Mouse (Mus musculus) stomach, embryonic 16.5 days (tissue): ENCODE measurements around the gene Sit1. TPM values are rescaled to one million over a fixed set of nuclear protein-coding genes. Genes with fewer than 3 reads are reported as not detected.
"Not testable (repeated sequence)": the region's sequence is repeated elsewhere in the genome, so short reads cannot be mapped to it uniquely, and the experiment has no call there.

Source experiments
- ATAC-seq: fragments of 200-750 bp; cut with Nextera tagmentation; 2 replicates; pipeline ENCODE4 v1.8.0; 2017; ENCODE audit warnings: moderate number of reproducible peaks, moderate TSS enrichment; ENCODE audit not compliant: insufficient read depth, low FRiP score
- H3K27ac ChIP-seq: fragments of 300-500 bp; sonication (generic); 2 replicates; pipeline ENCODE4 v1.5.1; 2014; ENCODE audit warnings: low read length
- H3K27me3 ChIP-seq: fragments of 300-500 bp; sonication (generic); 2 replicates; pipeline ENCODE4 v1.6.1; 2014; ENCODE audit warnings: low read length, control low read depth, mixed read lengths; ENCODE audit not compliant: control insufficient read depth, insufficient read depth
- H3K36me3 ChIP-seq: fragments of 300-500 bp; sonication (generic); 2 replicates; pipeline ENCODE4 v1.6.1; 2014; ENCODE audit warnings: low read length; ENCODE audit not compliant: control insufficient read depth, insufficient read depth
- H3K4me1 ChIP-seq: fragments of 300-500 bp; sonication (generic); 2 replicates; pipeline ENCODE4 v1.6.1; 2014; ENCODE audit warnings: low read length, control low read depth, mixed read lengths; ENCODE audit not compliant: control insufficient read depth, insufficient read depth
- H3K4me2 ChIP-seq: fragments of 300-500 bp; sonication (generic); 2 replicates; pipeline ENCODE4 v1.6.1; 2014; ENCODE audit warnings: low read depth, low read length, mixed read lengths
- H3K4me3 ChIP-seq: fragments of 300-500 bp; sonication (generic); replicated peaks from 2 replicates; pipeline ENCODE4 v1.5.1; 2014; ENCODE audit warnings: mild to moderate bottlenecking, low read length
- H3K9ac ChIP-seq: fragments of 300-500 bp; sonication (generic); 2 replicates; pipeline ENCODE4 v1.6.1; 2014; ENCODE audit warnings: low read length
- H3K9me3 ChIP-seq: fragments of 300-500 bp; sonication (generic); replicated peaks from 2 replicates; pipeline ENCODE4 v1.6.1; 2016; ENCODE audit warnings: low read length, control low read depth; ENCODE audit not compliant: control insufficient read depth
- WGBS: fragments of 180-500 bp; shearing (Covaris S2); extraction: QIAGEN DNeasy Blood & Tissue Kit; methylation state at CpG from one replicate; pipeline ENCODE4 v1.1.7; 2014; 5-methylcytosine and 5-hydroxymethylcytosine counted together
- polyA plus RNA-seq: library from polyadenylated mRNA; unstranded; fragments of >200 nt; fragmentation: Nextera tagmentation; extraction: Ambion mirVana; gene quantifications from 2 replicates; pipeline ENCODE4 v1.2.1, GENCODE M21; 2015

Sit1 gene
- polyA plus RNA-seq, 1 experiment from 2014 or later, result not detected

GRCm38 (mm10) chr4:43493186-43493845 is 9.8 kb upstream of the Sit1 start:
- H3K9ac ChIP-seq, result peak overlapping the region; percentile 77
- peak overlapping the region; percentile 64 for H3K4me2 ChIP-seq
- WGBS, result under 1% methylated on average over 47 of the region's 47 CpGs
- H3K27ac ChIP-seq, result peak overlapping the region; percentile 89
- H3K4me3 ChIP-seq, result peak overlapping the region; percentile 57
- H3K4me1 ChIP-seq, result peaks cover 14% of the 10 kb centered on the region
- 0 out of 2 replicates have a peak, but pooled peaks cover 4% of the 10 kb centered on the region for H3K36me3 ChIP-seq
- peak; percentile 89 for ATAC-seq
- H3K9me3 ChIP-seq, result no peaks in the 10 kb centered on the region
- no peaks in the 10 kb centered on the region for H3K27me3 ChIP-seq

DNA sequence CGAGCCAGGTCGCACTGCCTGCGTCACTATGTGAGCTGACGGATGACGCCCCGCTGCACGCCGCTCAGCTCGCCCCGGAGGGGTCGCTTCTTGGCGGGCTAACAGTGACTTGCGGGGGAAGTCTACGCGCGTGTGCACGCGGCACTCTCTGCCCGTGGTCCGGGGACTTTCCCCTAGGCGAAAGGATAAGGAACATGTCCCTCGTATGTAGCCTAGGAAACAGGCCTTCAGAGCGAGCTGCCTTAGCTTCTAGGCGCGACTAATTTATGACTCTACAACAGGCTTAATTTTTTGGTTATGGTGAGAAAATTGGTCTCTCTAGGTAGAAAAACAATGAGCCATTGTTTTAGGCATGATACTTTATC is 9.3 kb upstream of the Sit1 start, which contains the start of gene Ccdc107:
Ccdc107 (plus strand) TSS at position 80 of the 365 bp plus-strand sequence.
- Histone ChIP-seq H3K4me3 (peak within 1 kb of the TSS; percentile 57), H3K27me3 (no peaks in the 10 kb centered on the region), H3K4me2 (peak within 1 kb of the TSS; percentile 64), H3K9me3 (no peaks in the 10 kb centered on the region), H3K36me3 (0 out of 2 replicates have a peak, but pooled peaks cover 4% of the 10 kb centered on the region), H3K9ac (peak within 1 kb of the TSS; percentile 77), H3K4me1 (peaks cover 9% of the 10 kb centered on the region), H3K27ac (peak within 1 kb of the TSS; percentile 89)
- WGBS, result under 1% methylated on average over 25 of the region's 25 CpGs
- ATAC-seq, result peak; percentile 97

DNA sequence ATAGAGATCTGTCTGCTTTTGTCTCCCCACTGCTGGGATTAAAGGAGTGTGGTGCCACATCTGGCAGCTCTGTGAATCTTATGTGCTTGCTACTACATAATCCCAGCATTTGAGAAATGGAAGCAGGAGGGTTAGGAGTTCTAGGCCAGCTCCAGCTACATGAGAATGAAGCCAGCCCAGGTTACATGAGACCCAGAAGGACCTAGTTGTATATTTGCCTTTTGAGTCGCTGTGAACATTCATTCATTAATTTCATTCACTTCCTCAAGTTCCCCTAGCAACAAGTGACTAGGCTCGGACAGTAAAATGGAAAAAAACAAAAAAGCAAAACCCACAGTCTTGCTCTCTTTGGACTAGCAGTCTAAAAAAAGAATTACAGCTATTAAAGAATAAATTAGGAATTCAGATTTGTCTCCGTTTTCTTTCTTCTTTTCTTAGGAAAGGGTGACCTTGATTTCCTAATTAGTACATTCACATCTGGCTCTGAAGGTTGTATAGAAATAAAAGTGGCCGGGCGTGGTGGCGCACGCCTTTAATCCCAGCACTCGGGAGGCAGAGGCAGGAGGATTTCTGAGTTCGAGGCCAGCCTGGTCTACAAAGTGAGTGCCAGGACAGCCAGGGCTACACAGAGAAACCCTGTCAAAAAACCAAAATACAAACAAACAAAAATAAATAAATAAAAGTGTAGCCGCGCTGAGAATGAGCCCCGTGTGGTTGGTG is 8.7 kb upstream of the Sit1 start:
- no peaks in the 10 kb centered on the region for H3K9me3 ChIP-seq
- WGBS, result 38% methylated on average over 12 of the region's 12 CpGs
- no peak overlapping the region for H3K9ac ChIP-seq
- peak overlapping the region; percentile 37 for H3K4me2 ChIP-seq
- peak overlapping the region; percentile 36; the same call in 1 of the 2 replicates for H3K27ac ChIP-seq
- no peaks in the 10 kb centered on the region for H3K27me3 ChIP-seq
- ATAC-seq, result no peak
- peaks cover 3% of the 10 kb centered on the region; the same call in 1 of the 2 replicates for H3K4me1 ChIP-seq
- H3K36me3 ChIP-seq, result 0 out of 2 replicates have a peak, but pooled peaks cover 4% of the 10 kb centered on the region
- peak overlapping the region; percentile 26 for H3K4me3 ChIP-seq

- 81% methylated on average over 5 of the region's 5 CpGs for WGBS
- no peak overlapping the region for H3K4me2 ChIP-seq
- no peaks in the 10 kb centered on the region for H3K27me3 ChIP-seq
- H3K4me1 ChIP-seq, result peaks cover 3% of the 10 kb centered on the region; the same call in 1 of the 2 replicates
- H3K36me3 ChIP-seq, result 0 out of 2 replicates have a peak, but pooled peaks cover under 1% of the 10 kb centered on the region
- no peak for ATAC-seq
- no peaks in the 10 kb centered on the region for H3K9me3 ChIP-seq
- H3K27ac ChIP-seq, result no peak overlapping the region
- H3K4me3 ChIP-seq, result no peak overlapping the region
- no peak overlapping the region for H3K9ac ChIP-seq
Measured at GRCm38 (mm10) chr4:43490801-43491200, 7.3 kb upstream of the Sit1 start.

GRCm38 (mm10) chr4:43489611-43490010 is 6.1 kb upstream of the Sit1 start:
- H3K4me3 ChIP-seq, result no peak overlapping the region
- H3K27ac ChIP-seq, result no peak overlapping the region
- H3K4me2 ChIP-seq, result no peak overlapping the region
- H3K4me1 ChIP-seq, result no peaks in the 10 kb centered on the region; the same call in 1 of the 2 replicates
- H3K27me3 ChIP-seq, result no peaks in the 10 kb centered on the region
- no peaks in the 10 kb centered on the region for H3K9me3 ChIP-seq
- no peak for ATAC-seq
- no peak overlapping the region for H3K9ac ChIP-seq
- WGBS, result 90% methylated on average over 3 of the region's 3 CpGs
- no peaks in the 10 kb centered on the region for H3K36me3 ChIP-seq

- ATAC-seq, H3K4me2 ChIP-seq, H3K27me3 ChIP-seq, H3K9ac ChIP-seq, H3K4me1 ChIP-seq, H3K4me3 ChIP-seq, H3K36me3 ChIP-seq, H3K9me3 ChIP-seq, H3K27ac ChIP-seq: not testable (repeated sequence)
- 87% methylated on average over 5 of the region's 5 CpGs for WGBS
Measured at GRCm38 (mm10) chr4:43485666-43486065, 2.1 kb upstream of the Sit1 start.

DNA sequence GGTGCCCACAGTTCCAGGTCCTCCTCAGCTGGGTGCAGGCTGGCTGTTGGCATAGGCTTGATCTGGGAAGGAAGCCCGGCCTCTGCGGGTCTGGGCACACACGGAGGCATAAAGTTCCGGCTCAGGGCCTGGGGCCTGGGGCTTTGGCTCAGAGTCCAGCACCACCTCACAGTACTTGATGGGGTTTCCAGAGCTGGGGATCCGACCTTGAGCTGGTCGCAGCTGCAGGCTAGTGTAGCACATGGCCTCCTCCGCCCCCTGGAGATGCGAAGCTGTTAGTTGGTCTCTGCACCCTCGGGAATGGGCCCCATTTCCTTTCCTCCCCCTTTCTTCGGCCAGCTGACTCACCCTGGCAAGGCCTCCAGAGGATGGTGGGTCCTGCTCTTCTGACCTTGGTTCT is 943 bp downstream of the Sit1 start:
- Histone ChIP-seq H3K27ac (no peak overlapping the region), H3K4me3 (no peak overlapping the region), H3K4me1 (no peaks in the 10 kb centered on the region; the same call in 1 of the 2 replicates), H3K4me2 (no peak overlapping the region), H3K36me3 (no peaks in the 10 kb centered on the region), H3K9ac (no peak overlapping the region), H3K27me3 (no peaks in the 10 kb centered on the region), H3K9me3 (no peaks in the 10 kb centered on the region)
- 64% methylated on average over 10 of the region's 10 CpGs for WGBS
- ATAC-seq, result no peak

- no peak overlapping the region for H3K9ac ChIP-seq
- no peaks in the 10 kb centered on the region for H3K27me3 ChIP-seq
- no peaks in the 10 kb centered on the region for H3K9me3 ChIP-seq
- no peak overlapping the region for H3K27ac ChIP-seq
- no peak overlapping the region for H3K4me2 ChIP-seq
- no peaks in the 10 kb centered on the region for H3K36me3 ChIP-seq
- no peaks in the 10 kb centered on the region; the same call in 1 of the 2 replicates for H3K4me1 ChIP-seq
- WGBS, result 63% methylated on average over 7 of the region's 7 CpGs
- no peak overlapping the region for H3K4me3 ChIP-seq
- no peak for ATAC-seq
Measured at GRCm38 (mm10) chr4:43481894-43482456, 1.6 kb downstream of the Sit1 start.

DNA sequence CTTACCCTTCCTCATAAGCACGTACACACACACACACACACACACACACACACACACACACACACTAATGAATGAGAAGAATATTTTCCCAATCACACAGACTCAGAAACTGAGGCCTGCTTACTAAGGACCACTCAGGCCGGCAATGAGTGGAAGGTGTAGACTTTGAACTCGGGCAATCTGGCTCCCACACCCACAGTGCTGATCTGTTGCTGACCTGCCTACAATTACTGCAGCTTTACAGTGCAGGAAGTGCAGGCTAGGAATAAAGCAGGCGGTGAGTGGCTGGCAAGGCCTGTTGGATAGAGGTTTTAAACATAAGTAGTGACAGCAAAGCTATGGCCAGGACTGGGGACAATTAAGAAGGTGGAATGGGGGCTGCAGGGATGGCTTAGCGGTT is 2.5 kb downstream of the Sit1 start:
- ATAC-seq, result no peak
- Histone ChIP-seq H3K4me3 (no peak overlapping the region), H3K27ac (no peak overlapping the region), H3K4me2 (no peak overlapping the region), H3K9me3 (no peaks in the 10 kb centered on the region), H3K9ac (no peak overlapping the region), H3K27me3 (no peaks in the 10 kb centered on the region), H3K36me3 (no peaks in the 10 kb centered on the region), H3K4me1 (no peaks in the 10 kb centered on the region; the same call in 1 of the 2 replicates)
- WGBS, result 79% methylated on average over 5 of the region's 5 CpGs
